Comparison of ENCODE assay signal across 8 mouse cellular contexts in genomic region chr10:127030336-127031296, GRCm38 (mm10). TPM values are rescaled to one million over a fixed set of nuclear protein-coding genes. Genes with fewer than 3 reads are reported as not detected.
DNase-seq lines count a peak whose midpoint lies in the region; ATAC-seq lines count a peak whose summit lies in the region.

Gene Tsfm, minus strand, starts transcription at chr10:127030840.

- peak within 1 kb of the TSS; percentile 87 for H3K4me3 ChIP-seq in hindbrain, embryonic 11.5 days (ENCODE audit: low read depth, low read length)

- H3K27me3 ChIP-seq in hindbrain, embryonic 11.5 days (ENCODE audit: control insufficient read depth, insufficient read depth, low read length), result no peaks in the 10 kb centered on the region

- H3K27ac ChIP-seq in hindbrain, embryonic 11.5 days (ENCODE audit: low read depth, low read length), result peak within 1 kb of the TSS; percentile 72

- DNase-seq in Muller cell, postnatal 12 days (ENCODE audit: inconsistent ontology term), result peak; percentile 88
- DNase-seq in cerebellum, adult 9-11 months, result peak; percentile 90
- peak; percentile 69 to 93 for DNase-seq in frontal cortex, adult 2 months (ENCODE audit: extremely low spot score in 1 of 2, low spot score in 1 of 2)
- peak; percentile 95 for DNase-seq in hindbrain, embryonic 11.5 days (ENCODE audit: low spot score)
- DNase-seq in layer of hippocampus, postnatal 10 days (ENCODE audit: low spot score in 2 of 2), result peak; percentile 94 to 96
- peak; percentile 94 for DNase-seq in lung, postnatal 10 days
- peak; percentile 91 for DNase-seq in ovary, postnatal 36 days (ENCODE audit: low spot score)
- DNase-seq in thymus, postnatal 25 days, result peak; percentile 92

- H3K36me3 ChIP-seq in hindbrain, embryonic 11.5 days (ENCODE audit: control insufficient read depth, insufficient read depth, low read length), result no peaks in the 10 kb centered on the region

- no peaks in the 10 kb centered on the region for H3K9me3 ChIP-seq in hindbrain, embryonic 11.5 days (ENCODE audit: control insufficient read depth, low read length)

- H3K4me2 ChIP-seq in hindbrain, embryonic 11.5 days (replicated peaks; ENCODE audit: low read depth, low read length), result peak within 1 kb of the TSS; percentile 89

- peak within 1 kb of the TSS; percentile 93 for H3K9ac ChIP-seq in hindbrain, embryonic 11.5 days (ENCODE audit: low read depth, low read length)

- H3K4me1 ChIP-seq in hindbrain, embryonic 11.5 days (replicated peaks; ENCODE audit: control insufficient read depth, insufficient read depth, low read length), result no peaks in the 10 kb centered on the region; the same call in 1 of the 2 replicates

- 6% methylated on average over 56 of the region's 56 CpGs for WGBS in hindbrain, embryonic 11.5 days

- ATAC-seq in hindbrain, embryonic 11.5 days (ENCODE audit: low FRiP score), result peak; percentile 90

RNA-seq across cellular contexts. Expression of gene Tsfm, which starts in this region (rescaled TPM):
- 31.8 and 35.2 TPM in 2 replicates for polyA plus RNA-seq in frontal cortex, adult 2 months (2012; rRNA removed)
- 75.6 and 78.7 TPM in 2 replicates for polyA plus RNA-seq in hindbrain, embryonic 11.5 days (2014; fragmentation: Nextera tagmentation; extraction: Ambion mirVana)
- total RNA-seq in layer of hippocampus, postnatal 10 days (2021), result 10 to 100 TPM; 31.4 to 36.3 TPM

Comparison
In these comparisons a context has a peak if more than half of its experiments do, and no peak if none do; other contexts are left out.
1. Peak in every context shown above with its lines: DNase-seq, ATAC-seq, H3K4me3 ChIP-seq and H3K27ac ChIP-seq.